ENCODE assay signal across 18 mouse cellular contexts in genomic region chr19:57600930-57601328, GRCm38 (mm10).
"Had no signal": no experiment of that assay in that cellular context is flagged by ENCODE, and none has a peak within 500 bp of the region (broad histone marks: within the 10 kb centered on the region; RNA-seq: fewer than 3 reads in every experiment).

No protein-coding gene starts in this region.

- H3K4me2 ChIP-seq: limb, embryonic 12.5 days; limb, embryonic 15.5 days; midbrain, embryonic 13.5 days; neural tube, embryonic 13.5 days; stomach, embryonic 15.5 days had no signal

- H3K27me3 ChIP-seq: limb, embryonic 12.5 days; limb, embryonic 15.5 days; lung, embryonic 15.5 days; midbrain, embryonic 13.5 days; neural tube, embryonic 13.5 days; stomach, embryonic 15.5 days had no signal

- H3K9ac ChIP-seq: limb, embryonic 12.5 days; limb, embryonic 15.5 days; liver, embryonic 14.5 days; lung, embryonic 15.5 days; midbrain, embryonic 13.5 days; neural tube, embryonic 13.5 days; stomach, embryonic 15.5 days had no signal

- H3K27ac ChIP-seq: left cerebral cortex, adult 2 months; limb, embryonic 12.5 days; limb, embryonic 15.5 days; liver, embryonic 14.5 days; midbrain, embryonic 10.5 days; neural tube, embryonic 13.5 days; stomach, embryonic 15.5 days had no signal

- ATAC-seq: midbrain, embryonic 13.5 days; midbrain, embryonic 16.5 days had no signal

- DNase-seq: kidney, postnatal 10 days; layer of hippocampus, postnatal 36 days; retina, postnatal 1 day; right cerebral cortex, postnatal 25 days; spleen, adult 18-20 months; thymus, postnatal 25 days had no signal

- H3K36me3 ChIP-seq: limb, embryonic 12.5 days; limb, embryonic 15.5 days; lung, embryonic 15.5 days; midbrain, embryonic 10.5 days; midbrain, embryonic 13.5 days; neural tube, embryonic 13.5 days; stomach, embryonic 15.5 days had no signal

- H3K9me3 ChIP-seq: limb, embryonic 15.5 days; lung, embryonic 15.5 days; megakaryocyte, embryonic 14.5 days; midbrain, embryonic 13.5 days; neural tube, embryonic 13.5 days; stomach, embryonic 15.5 days had no signal

- H3K4me3 ChIP-seq: left cerebral cortex, adult 2 months; limb, embryonic 12.5 days; limb, embryonic 15.5 days; lung, embryonic 15.5 days; megakaryocyte, embryonic 14.5 days; midbrain, embryonic 10.5 days; midbrain, embryonic 13.5 days; myocyte; neural tube, embryonic 13.5 days; stomach, embryonic 15.5 days had no signal

- H3K4me1 ChIP-seq: neural tube, embryonic 13.5 days had no signal
